Mouse (Mus musculus) limb, embryonic 14.5 days (tissue): Measurements from ENCODE around the gene Zdhhc11. TPM values are rescaled to one million over a fixed set of nuclear protein-coding genes. Genes with fewer than 3 reads are reported as not detected.
"Not testable (repeated sequence)": the region's sequence is repeated elsewhere in the genome, so short reads cannot be mapped to it uniquely, and the experiment has no call there.

Source experiments
- ATAC-seq: fragments of 200-750 bp; cut with Nextera tagmentation; 2 replicates; pipeline ENCODE4 v1.8.0; 2017; ENCODE audit warnings: low read depth, moderate number of reproducible peaks, moderate TSS enrichment; ENCODE audit not compliant: low FRiP score
- DNase-seq: peaks from one replicate; pipeline ENCODE4 v3.0.0-alpha.2; 2015; ENCODE audit warnings: low spot score
- H3K27ac ChIP-seq: fragments of 300-500 bp; sonication (generic); replicated peaks from 2 replicates; pipeline ENCODE4 v1.5.1; 2014; ENCODE audit warnings: low read depth, mild to moderate bottlenecking, low read length, moderate library complexity, mixed read lengths
- H3K27me3 ChIP-seq: fragments of 300-500 bp; sonication (generic); 2 replicates; pipeline ENCODE4 v1.6.1; 2014; ENCODE audit warnings: low read length, mixed read lengths; ENCODE audit not compliant: control insufficient read depth, insufficient read depth
- H3K36me3 ChIP-seq: fragments of 300-500 bp; sonication (generic); 2 replicates; pipeline ENCODE4 v1.6.1; 2014; ENCODE audit warnings: mild to moderate bottlenecking, low read length, moderate library complexity, mixed read lengths; ENCODE audit not compliant: control insufficient read depth, insufficient read depth
- H3K4me1 ChIP-seq: fragments of 300-500 bp; sonication (generic); 2 replicates; pipeline ENCODE4 v1.6.1; 2014; ENCODE audit warnings: antibody characterized with exemption, low read length, mixed read lengths; ENCODE audit not compliant: control insufficient read depth, insufficient read depth
- H3K4me2 ChIP-seq: fragments of 300-500 bp; sonication (generic); replicated peaks from 2 replicates; pipeline ENCODE4 v1.6.1; 2014; ENCODE audit warnings: low read depth, mild to moderate bottlenecking, low read length, moderate library complexity; ENCODE audit not compliant: severe bottlenecking
- H3K4me3 ChIP-seq: fragments of 300-500 bp; sonication (generic); replicated peaks from 2 replicates; pipeline ENCODE4 v1.5.1; 2014; ENCODE audit warnings: low read length
- H3K9ac ChIP-seq: fragments of 300-500 bp; sonication (generic); 2 replicates; pipeline ENCODE4 v1.6.1; 2014; ENCODE audit warnings: mild to moderate bottlenecking, low read depth, low read length, moderate library complexity; ENCODE audit not compliant: severe bottlenecking
- H3K9me3 ChIP-seq: fragments of 300-500 bp; sonication (generic); 2 replicates; pipeline ENCODE4 v1.6.1; 2016; ENCODE audit warnings: low read length; ENCODE audit not compliant: control insufficient read depth
- POLR2A ChIP-seq: fragments of 200-500 bp; IDR thresholded peaks from 2 replicates; pipeline ENCODE4 v1.8.0; 2012; ENCODE audit warnings: inconsistent platforms, mild to moderate bottlenecking, moderate library complexity, borderline replicate concordance; ENCODE audit not compliant: insufficient read depth, insufficient read length; ENCODE audit errors: extremely low read depth
- WGBS: fragments of 180-500 bp; shearing (Covaris S2); extraction: QIAGEN DNeasy Blood & Tissue Kit; methylation state at CpG from one replicate; pipeline ENCODE4 v1.1.7; 2014; 5-methylcytosine and 5-hydroxymethylcytosine counted together
- polyA plus RNA-seq, 2 experiments: library from polyadenylated mRNA; depleted of rRNA in 1 of 2; stranded (reverse) in 1 of 2; unstranded in 1 of 2; fragments of >200 nt; fragmentation: Nextera tagmentation in 1 of 2; extraction: Ambion mirVana in 1 of 2; gene quantifications; 2 replicates each; pipeline versions ENCODE4 v1.2.1 to v1.2.3; 2012 to 2014

Zdhhc11 gene
- polyA plus RNA-seq, 2 experiments: not detected

DNA sequence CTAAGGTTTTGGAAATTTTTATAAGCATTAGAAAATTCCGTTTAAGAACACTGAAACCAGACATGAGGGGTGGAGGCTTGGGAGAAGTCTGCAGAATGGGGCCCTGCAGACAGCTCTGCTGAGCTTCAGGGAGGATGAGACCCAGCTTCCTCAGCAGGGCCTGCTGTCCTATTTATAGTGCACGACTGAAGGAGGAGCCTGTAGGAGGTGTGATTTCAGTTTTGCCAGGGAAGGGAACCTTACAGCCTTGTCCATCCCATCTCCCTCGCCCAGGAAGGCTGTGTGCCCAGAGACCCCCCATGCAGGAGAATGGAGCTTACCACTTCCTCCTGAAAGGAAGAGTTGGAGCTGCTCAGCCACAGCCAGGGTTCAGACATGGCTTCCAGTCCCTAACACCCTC is 47.0 kb downstream of the Zdhhc11 start:
- Histone ChIP-seq H3K4me3 (peak overlapping the region; percentile 47), H3K9ac (no peak overlapping the region), H3K27ac (no peak overlapping the region), H3K4me1 (peaks cover 9% of the 10 kb centered on the region), H3K9me3 (no peaks in the 10 kb centered on the region), H3K4me2 (peak overlapping the region; percentile 98), H3K27me3 (0 out of 2 replicates have a peak, but pooled peaks cover 19% of the 10 kb centered on the region), H3K36me3 (no peaks in the 10 kb centered on the region)
- DNase-seq (no peak), ATAC-seq (no peak)
- no peak for TF ChIP-seq POLR2A
- WGBS: 13% methylated on average over 3 of the region's 3 CpGs

DNA sequence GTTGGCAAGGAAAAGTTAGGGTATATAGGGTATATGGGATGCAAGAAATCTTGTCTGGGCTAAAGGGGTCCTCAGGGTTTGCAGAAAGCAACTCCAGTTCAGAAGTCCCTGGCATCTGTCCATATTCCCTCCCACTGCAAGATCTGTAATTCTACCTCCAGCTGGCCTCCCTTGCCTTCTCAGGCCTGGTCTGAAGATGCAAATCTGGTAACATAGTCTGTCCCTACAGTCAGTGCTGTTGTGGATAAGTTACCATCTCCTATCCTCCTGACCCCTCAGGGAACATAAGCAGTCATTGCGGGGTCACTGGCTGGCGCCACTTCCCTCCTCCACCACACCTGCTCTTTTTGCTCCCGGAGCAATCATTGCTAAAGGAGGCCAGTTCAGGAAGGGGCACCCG is 52.3 kb downstream of the Zdhhc11 start:
- Histone ChIP-seq H3K36me3 (no peaks in the 10 kb centered on the region), H3K27ac (no peak overlapping the region), H3K9me3 (no peaks in the 10 kb centered on the region), H3K4me2 (no peak overlapping the region), H3K9ac (no peak overlapping the region), H3K4me1 (no peaks in the 10 kb centered on the region), H3K4me3 (no peak overlapping the region), H3K27me3 (0 out of 2 replicates have a peak, but pooled peaks cover 6% of the 10 kb centered on the region)
- ATAC-seq (no peak), DNase-seq (no peak)
- TF ChIP-seq POLR2A: no peak
- 71% methylated on average over 4 of the region's 4 CpGs for WGBS

DNA sequence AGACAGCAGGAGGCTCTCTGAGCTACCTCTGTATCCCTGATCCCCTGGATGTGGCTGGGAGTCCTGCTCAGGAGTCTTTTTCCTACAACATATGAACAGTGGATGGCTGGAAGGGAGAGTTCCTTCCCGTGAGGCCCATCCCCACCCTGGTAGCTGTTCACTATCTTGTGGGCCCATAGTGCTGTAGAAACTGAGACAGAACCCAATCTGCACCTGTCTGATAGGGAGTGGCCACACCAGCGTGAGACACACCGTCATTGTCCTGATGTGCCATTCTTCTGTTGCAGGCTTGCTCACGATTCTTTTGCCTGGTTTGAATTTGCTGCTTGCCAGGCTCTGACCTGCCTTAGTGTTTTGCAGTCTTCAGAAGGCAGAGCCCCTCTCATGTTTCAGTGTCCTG is 53.8 kb downstream of the Zdhhc11 start:
- no peak for ATAC-seq
- no peaks in the 10 kb centered on the region for H3K27me3 ChIP-seq

DNA sequence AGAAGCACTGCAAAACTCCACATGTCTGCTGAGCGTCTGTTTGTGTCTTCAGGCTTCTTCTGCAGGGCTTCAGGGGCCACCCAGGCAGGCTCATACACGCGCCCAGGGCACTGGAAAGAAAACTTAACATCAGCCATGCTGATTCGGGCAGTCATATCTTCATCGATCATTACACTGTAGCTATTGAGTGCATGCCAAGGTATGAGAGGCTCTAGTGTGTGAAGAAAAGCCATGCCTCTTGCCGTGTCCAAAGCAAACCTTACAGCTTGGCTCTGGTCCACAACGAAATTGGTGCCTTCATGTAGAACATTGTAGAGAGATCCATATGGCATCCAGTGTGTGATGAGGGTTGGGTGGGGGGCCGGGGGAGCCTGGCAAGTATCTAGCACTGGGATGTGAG is 55.4 kb downstream of the Zdhhc11 start:
- not testable (repeated sequence) for H3K27ac ChIP-seq, H3K27me3 ChIP-seq, H3K4me2 ChIP-seq, H3K9me3 ChIP-seq, H3K4me1 ChIP-seq, H3K4me3 ChIP-seq, DNase-seq, H3K9ac ChIP-seq, ATAC-seq, H3K36me3 ChIP-seq
- WGBS: 82% methylated on average over 8 of the region's 8 CpGs

More for the DNA sequence above, 53.8 kb downstream of the Zdhhc11 start:
- no peak overlapping the region for H3K4me2 ChIP-seq
- H3K9me3 ChIP-seq: no peaks in the 10 kb centered on the region
- WGBS: 66% methylated on average over 4 of the region's 4 CpGs
- H3K36me3 ChIP-seq: no peaks in the 10 kb centered on the region
- no peak overlapping the region for H3K27ac ChIP-seq
- H3K4me3 ChIP-seq: no peak overlapping the region
- H3K9ac ChIP-seq: no peak overlapping the region
- DNase-seq: no peak
- no peak for TF ChIP-seq POLR2A
- no peaks in the 10 kb centered on the region for H3K4me1 ChIP-seq

DNA sequence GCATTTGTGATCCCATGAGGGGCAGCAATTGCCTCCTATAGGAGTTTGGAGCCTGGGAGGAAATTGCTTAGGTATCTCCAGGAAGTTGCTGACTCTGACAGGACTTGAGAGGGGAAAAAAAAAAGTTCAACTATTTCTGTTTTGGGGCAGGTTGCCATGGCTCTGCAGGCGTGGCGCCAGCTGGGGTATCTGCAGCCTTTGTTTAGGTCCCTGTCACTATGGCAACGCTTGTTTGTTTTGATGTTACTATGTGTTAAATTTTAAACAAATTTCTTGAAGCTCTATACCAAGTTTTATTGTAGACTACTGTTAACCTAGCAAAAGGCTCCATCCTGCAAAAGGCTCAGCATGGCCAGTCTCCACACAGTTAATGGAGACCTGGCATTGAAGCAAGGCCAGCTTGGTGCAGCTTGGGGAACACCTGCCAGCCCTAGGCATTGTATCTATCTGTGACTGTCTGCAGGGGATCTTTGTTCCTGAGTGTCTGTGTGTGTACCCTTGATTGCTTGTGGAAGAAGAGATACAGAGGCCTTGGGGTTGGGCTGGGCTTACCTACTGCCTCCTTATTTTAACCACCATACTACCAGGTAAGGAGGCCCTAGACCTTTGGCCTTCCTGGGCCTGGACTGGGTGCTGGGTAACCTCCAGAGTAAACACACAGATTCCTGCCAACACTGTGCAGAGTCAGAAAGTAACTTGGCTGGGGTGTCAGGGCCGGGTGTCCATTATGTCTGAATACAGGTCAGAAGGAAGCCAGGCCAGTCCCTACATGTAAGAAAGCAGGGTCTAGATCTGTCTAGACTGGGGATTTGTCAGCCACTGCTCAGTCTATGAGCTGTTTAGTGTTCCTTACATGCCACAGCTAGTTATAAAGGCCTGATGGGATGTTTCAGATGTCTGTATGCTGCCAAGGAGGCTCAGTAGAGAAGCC is 61.8 kb downstream of the Zdhhc11 start:
- no peak overlapping the region for H3K27ac ChIP-seq
- no peak overlapping the region for H3K4me2 ChIP-seq
- H3K4me1 ChIP-seq: 0 out of 2 replicates have a peak, but pooled peaks cover 3% of the 10 kb centered on the region
- no peaks in the 10 kb centered on the region for H3K9me3 ChIP-seq
- no peaks in the 10 kb centered on the region for H3K27me3 ChIP-seq
- no peak overlapping the region for H3K9ac ChIP-seq
- no peak for ATAC-seq
- 64% methylated on average over 4 of the region's 4 CpGs for WGBS
- H3K4me3 ChIP-seq: no peak overlapping the region
- no peak for TF ChIP-seq POLR2A
- H3K36me3 ChIP-seq: no peaks in the 10 kb centered on the region
- peak; percentile 38 for DNase-seq
